Mouse (Mus musculus): ENCODE data around the gene Ldlrad1. TPM values are rescaled to one million over a fixed set of nuclear protein-coding genes. Genes with fewer than 3 reads are reported as not detected.

The Ldlrad1 gene
- polyA plus RNA-seq, 1 experiment from 2014 or later: not detected

- H3K4me2 ChIP-seq (replicated peaks; ENCODE audit: low read depth, low read length): no peak overlapping the region
- peaks cover 23% of the 10 kb centered on the region for H3K36me3 ChIP-seq (ENCODE audit: insufficient read depth, low read length)
- no peaks in the 10 kb centered on the region for H3K27me3 ChIP-seq (ENCODE audit: insufficient read depth, low read length)
- H3K4me1 ChIP-seq (ENCODE audit: insufficient read depth, low read length): 0 out of 2 replicates have a peak, but pooled peaks cover 8% of the 10 kb centered on the region
- no peaks in the 10 kb centered on the region for H3K9me3 ChIP-seq (ENCODE audit: low read length)
- ATAC-seq (ENCODE audit: low FRiP score, low TSS enrichment): no peak
- no peak overlapping the region for H3K27ac ChIP-seq (ENCODE audit: low read length)
- H3K4me3 ChIP-seq (ENCODE audit: low read length): no peak overlapping the region
- H3K9ac ChIP-seq (replicated peaks; ENCODE audit: low read length): no peak overlapping the region
- 91% methylated on average over 2 of the region's 2 CpGs for WGBS
Measured at GRCm38 (mm10) chr4:107207016-107207415, 2.0 kb upstream of the Ldlrad1 start.

GRCm38 (mm10) chr4:107210483-107211097 lies 1.6 kb downstream of the Ldlrad1 start:
- Histone ChIP-seq H3K4me3 (ENCODE audit: low read length) (no peak overlapping the region), H3K4me2 (replicated peaks; ENCODE audit: low read depth, low read length) (no peak overlapping the region), H3K4me1 (ENCODE audit: insufficient read depth, low read length) (0 out of 2 replicates have a peak, but pooled peaks cover 8% of the 10 kb centered on the region), H3K27ac (ENCODE audit: low read length) (no peak overlapping the region), H3K9ac (replicated peaks; ENCODE audit: low read length) (no peak overlapping the region), H3K27me3 (ENCODE audit: insufficient read depth, low read length) (no peaks in the 10 kb centered on the region), H3K9me3 (ENCODE audit: low read length) (no peaks in the 10 kb centered on the region), H3K36me3 (ENCODE audit: insufficient read depth, low read length) (peaks cover 7% of the 10 kb centered on the region; the same call in 1 of the 2 replicates)
- peak; percentile 43; the same call in 1 of the 2 replicates for ATAC-seq (ENCODE audit: low FRiP score, low TSS enrichment)
- WGBS: 53% methylated on average over 5 of the region's 5 CpGs

DNA sequence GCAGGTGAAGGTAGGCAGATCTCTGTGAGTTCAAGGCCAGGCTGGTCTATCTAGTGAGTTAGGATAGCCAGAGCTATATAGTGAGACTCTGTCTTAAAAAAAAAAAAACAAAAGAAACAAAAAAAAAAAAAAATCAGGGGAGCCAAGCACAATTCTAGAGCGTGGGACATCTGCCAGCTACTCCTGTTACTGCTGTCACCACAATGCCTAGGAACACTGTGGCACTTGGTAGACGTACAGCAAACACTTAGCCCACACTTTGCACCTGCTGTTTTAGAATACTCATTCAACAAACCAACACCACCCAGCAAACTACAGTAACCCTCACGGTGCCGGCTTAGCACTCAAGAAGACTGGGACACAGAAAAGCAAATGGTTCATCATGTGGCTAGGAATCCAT lies 2.5 kb downstream of the Ldlrad1 start:
- Histone ChIP-seq H3K4me2 (replicated peaks; ENCODE audit: low read depth, low read length) (no peak overlapping the region), H3K36me3 (ENCODE audit: insufficient read depth, low read length) (peaks cover under 1% of the 10 kb centered on the region; the same call in 1 of the 2 replicates), H3K4me1 (ENCODE audit: insufficient read depth, low read length) (0 out of 2 replicates have a peak, but pooled peaks cover 8% of the 10 kb centered on the region), H3K27ac (ENCODE audit: low read length) (no peak overlapping the region), H3K9ac (replicated peaks; ENCODE audit: low read length) (no peak overlapping the region), H3K4me3 (ENCODE audit: low read length) (no peak overlapping the region), H3K27me3 (ENCODE audit: insufficient read depth, low read length) (no peaks in the 10 kb centered on the region), H3K9me3 (ENCODE audit: low read length) (no peaks in the 10 kb centered on the region)
- ATAC-seq (ENCODE audit: low FRiP score, low TSS enrichment): no peak
- WGBS: 77% methylated on average over 4 of the region's 4 CpGs

DNA sequence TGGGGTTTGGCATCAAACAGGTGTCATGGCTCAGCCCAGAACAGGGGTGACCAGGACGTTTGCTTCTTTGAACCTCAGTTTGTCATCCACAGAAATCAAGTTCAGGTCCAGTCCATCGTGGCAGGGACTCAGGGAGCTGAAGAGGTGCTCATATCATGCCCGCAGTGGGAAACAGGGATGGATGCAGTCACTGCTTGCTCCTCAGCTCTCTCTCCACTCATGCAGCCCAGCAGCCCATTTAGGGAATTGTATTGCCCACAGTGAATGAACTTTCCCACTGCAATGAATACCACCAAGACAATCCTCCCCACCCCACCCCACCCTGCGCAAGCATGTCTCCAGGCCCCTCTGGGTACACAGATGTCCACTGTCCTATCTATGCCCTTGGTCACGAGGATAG lies 3.0 kb downstream of the Ldlrad1 start:
- Histone ChIP-seq H3K27me3 (ENCODE audit: insufficient read depth, low read length) (no peaks in the 10 kb centered on the region), H3K4me2 (replicated peaks; ENCODE audit: low read depth, low read length) (no peak overlapping the region), H3K36me3 (ENCODE audit: insufficient read depth, low read length) (no peaks in the 10 kb centered on the region), H3K27ac (ENCODE audit: low read length) (no peak overlapping the region), H3K9ac (replicated peaks; ENCODE audit: low read length) (no peak overlapping the region), H3K4me3 (ENCODE audit: low read length) (no peak overlapping the region), H3K9me3 (ENCODE audit: low read length) (no peaks in the 10 kb centered on the region), H3K4me1 (ENCODE audit: insufficient read depth, low read length) (0 out of 2 replicates have a peak, but pooled peaks cover 8% of the 10 kb centered on the region)
- ATAC-seq (ENCODE audit: low FRiP score, low TSS enrichment): no peak
- WGBS: 80% methylated on average over 5 of the region's 5 CpGs

DNA sequence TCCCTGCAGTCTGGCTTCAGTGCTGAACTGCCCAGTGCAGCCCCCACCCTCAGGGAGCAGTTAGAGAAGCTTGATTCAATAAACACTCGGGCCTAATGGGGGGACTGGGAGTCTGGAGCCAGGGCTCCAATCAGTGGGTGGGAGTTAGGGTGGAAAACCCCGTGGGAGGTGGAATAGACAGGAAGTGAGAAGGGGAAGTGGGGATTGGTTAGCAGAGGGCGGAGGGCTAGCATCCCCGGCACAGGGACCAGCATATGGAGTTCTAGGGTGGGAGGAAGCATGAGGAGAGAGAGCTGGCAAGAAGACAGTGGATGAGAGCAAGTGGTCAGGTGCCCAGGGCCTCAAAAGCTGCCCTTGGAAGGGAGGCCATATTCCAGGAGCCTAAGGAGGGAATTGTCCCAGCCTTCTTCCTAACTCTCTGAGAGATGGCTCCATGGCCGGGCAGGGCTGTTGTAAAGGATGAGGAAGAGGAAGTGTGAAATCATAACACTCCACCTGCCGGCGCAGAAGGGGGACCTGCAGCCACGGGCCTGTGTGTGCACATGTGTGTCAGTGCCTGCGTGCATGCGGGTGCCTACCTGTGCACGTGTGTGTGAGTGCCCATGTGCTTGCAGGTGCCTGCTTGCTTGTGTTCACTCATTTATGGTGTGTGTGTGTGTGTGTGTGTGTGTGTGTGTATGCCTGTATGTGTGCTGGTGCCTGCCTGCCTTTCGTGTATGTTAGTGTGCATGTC lies 4.5 kb downstream of the Ldlrad1 start:
- no peak overlapping the region for H3K4me2 ChIP-seq (replicated peaks; ENCODE audit: low read depth, low read length)
- no peak for ATAC-seq (ENCODE audit: low FRiP score, low TSS enrichment)
- no peak overlapping the region for H3K27ac ChIP-seq (ENCODE audit: low read length)
- H3K9me3 ChIP-seq (ENCODE audit: low read length): no peaks in the 10 kb centered on the region
- H3K36me3 ChIP-seq (ENCODE audit: insufficient read depth, low read length): no peaks in the 10 kb centered on the region
- WGBS: 63% methylated on average over 12 of the region's 12 CpGs
- no peak overlapping the region for H3K4me3 ChIP-seq (ENCODE audit: low read length)
- no peaks in the 10 kb centered on the region for H3K27me3 ChIP-seq (ENCODE audit: insufficient read depth, low read length)
- no peak overlapping the region for H3K9ac ChIP-seq (replicated peaks; ENCODE audit: low read length)
- H3K4me1 ChIP-seq (ENCODE audit: insufficient read depth, low read length): 0 out of 2 replicates have a peak, but pooled peaks cover 8% of the 10 kb centered on the region

DNA sequence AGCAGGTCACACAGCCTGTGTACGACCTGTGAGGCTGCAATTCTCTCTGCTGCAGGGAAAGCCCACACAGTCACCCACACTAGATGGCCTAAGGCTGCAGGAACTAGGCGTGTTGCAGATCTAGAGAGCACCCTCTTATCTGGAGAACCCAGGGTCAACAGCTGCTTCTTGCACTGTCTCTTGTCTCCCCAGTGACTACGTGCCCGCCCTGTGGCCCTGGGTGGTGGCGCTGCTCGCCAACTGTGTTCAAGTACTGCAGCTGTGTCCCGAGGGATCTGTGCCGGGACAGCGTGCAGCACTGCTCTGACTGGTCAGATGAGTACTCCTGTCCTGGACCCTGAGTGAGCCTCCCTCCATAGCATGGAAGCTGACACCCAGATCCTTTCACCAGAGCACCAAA lies 8.6 kb downstream of the Ldlrad1 start:
- no peaks in the 10 kb centered on the region for H3K4me1 ChIP-seq (ENCODE audit: insufficient read depth, low read length)
- 83% methylated on average over 9 of the region's 9 CpGs for WGBS
- no peak for ATAC-seq (ENCODE audit: low FRiP score, low TSS enrichment)

DNA sequence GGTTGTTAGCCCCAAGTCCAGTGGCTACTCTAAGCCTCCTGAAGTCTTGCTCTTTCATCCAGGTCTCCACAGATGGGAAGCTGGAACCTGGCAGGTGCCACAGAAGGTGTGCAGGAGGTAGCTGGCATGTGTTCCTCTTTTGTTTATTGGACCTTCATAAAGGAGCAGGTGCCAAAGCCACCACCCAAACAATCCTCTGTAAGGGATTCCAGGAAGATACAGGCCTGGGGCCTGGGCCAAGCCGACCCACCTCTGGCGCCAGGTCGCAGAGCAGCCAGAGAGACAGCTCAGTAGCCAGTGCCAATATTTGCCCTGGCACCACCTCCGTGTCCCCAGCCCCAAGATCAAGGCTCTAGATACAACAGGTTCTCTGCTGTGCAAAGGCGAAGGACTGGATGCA lies 12.5 kb downstream of the Ldlrad1 start:
- H3K27ac ChIP-seq (ENCODE audit: low read length): no peak overlapping the region
- WGBS: 92% methylated on average over 5 of the region's 5 CpGs
- no peak for ATAC-seq (ENCODE audit: low FRiP score, low TSS enrichment)

More for the DNA sequence above, 8.6 kb downstream of the Ldlrad1 start:
- no peak overlapping the region for H3K27ac ChIP-seq (ENCODE audit: low read length)
- H3K4me3 ChIP-seq (ENCODE audit: low read length): no peak overlapping the region
- no peaks in the 10 kb centered on the region for H3K27me3 ChIP-seq (ENCODE audit: insufficient read depth, low read length)
- no peaks in the 10 kb centered on the region for H3K36me3 ChIP-seq (ENCODE audit: insufficient read depth, low read length)
- H3K9ac ChIP-seq (replicated peaks; ENCODE audit: low read length): no peak overlapping the region
- no peaks in the 10 kb centered on the region for H3K9me3 ChIP-seq (ENCODE audit: low read length)
- no peak overlapping the region for H3K4me2 ChIP-seq (replicated peaks; ENCODE audit: low read depth, low read length)

GRCm38 (mm10) chr4:107223225-107224204 lies 14.5 kb downstream of the Ldlrad1 start:
- H3K9me3 ChIP-seq (ENCODE audit: low read length): no peaks in the 10 kb centered on the region
- no peak overlapping the region for H3K9ac ChIP-seq (replicated peaks; ENCODE audit: low read length)
- ATAC-seq (ENCODE audit: low FRiP score, low TSS enrichment): no peak
- 77% methylated on average over 11 of the region's 11 CpGs for WGBS
- no peak overlapping the region for H3K4me3 ChIP-seq (ENCODE audit: low read length)
- no peaks in the 10 kb centered on the region for H3K4me1 ChIP-seq (ENCODE audit: insufficient read depth, low read length)
- no peaks in the 10 kb centered on the region for H3K36me3 ChIP-seq (ENCODE audit: insufficient read depth, low read length)
- H3K4me2 ChIP-seq (replicated peaks; ENCODE audit: low read depth, low read length): no peak overlapping the region
- no peak overlapping the region for H3K27ac ChIP-seq (ENCODE audit: low read length)
- no peaks in the 10 kb centered on the region for H3K27me3 ChIP-seq (ENCODE audit: insufficient read depth, low read length)

More for the DNA sequence above, 12.5 kb downstream of the Ldlrad1 start:
- H3K4me3 ChIP-seq (ENCODE audit: low read length): no peak overlapping the region
- H3K36me3 ChIP-seq (ENCODE audit: insufficient read depth, low read length): no peaks in the 10 kb centered on the region
- H3K27me3 ChIP-seq (ENCODE audit: insufficient read depth, low read length): no peaks in the 10 kb centered on the region
- H3K4me1 ChIP-seq (ENCODE audit: insufficient read depth, low read length): no peaks in the 10 kb centered on the region
- H3K9me3 ChIP-seq (ENCODE audit: low read length): no peaks in the 10 kb centered on the region
- H3K4me2 ChIP-seq (replicated peaks; ENCODE audit: low read depth, low read length): no peak overlapping the region
- no peak overlapping the region for H3K9ac ChIP-seq (replicated peaks; ENCODE audit: low read length)

- WGBS: 88% methylated on average over 2 of the region's 2 CpGs
- H3K36me3 ChIP-seq (ENCODE audit: insufficient read depth, low read length): 0 out of 2 replicates have a peak, but pooled peaks cover 6% of the 10 kb centered on the region
Measured at GRCm38 (mm10) chr4:107226313-107226712, 17.3 kb downstream of the Ldlrad1 start.

More at GRCm38 (mm10) chr4:107226313-107226712, 17.3 kb downstream of the Ldlrad1 start:
- no peak overlapping the region for H3K4me2 ChIP-seq (replicated peaks; ENCODE audit: low read depth, low read length)
- no peak overlapping the region for H3K27ac ChIP-seq (ENCODE audit: low read length)
- no peak for ATAC-seq (ENCODE audit: low FRiP score, low TSS enrichment)
- H3K4me1 ChIP-seq (ENCODE audit: insufficient read depth, low read length): no peaks in the 10 kb centered on the region
- no peak overlapping the region for H3K9ac ChIP-seq (replicated peaks; ENCODE audit: low read length)
- no peaks in the 10 kb centered on the region for H3K27me3 ChIP-seq (ENCODE audit: insufficient read depth, low read length)
- no peaks in the 10 kb centered on the region for H3K9me3 ChIP-seq (ENCODE audit: low read length)
- no peak overlapping the region for H3K4me3 ChIP-seq (ENCODE audit: low read length)
